Mouse (Mus musculus) hindbrain, embryonic 13.5 days (tissue): ENCODE results near the gene Braf. TPM values are rescaled to one million over a fixed set of nuclear protein-coding genes. Genes with fewer than 3 reads are reported as not detected.
"Not testable (repeated sequence)": the region's sequence is repeated elsewhere in the genome, so short reads cannot be mapped to it uniquely, and the experiment has no call there.

Experiments used
- ATAC-seq: fragments of 200-750 bp; cut with Nextera tagmentation; 2 replicates; pipeline ENCODE4 v1.8.0; 2017; ENCODE audit warnings: moderate TSS enrichment; ENCODE audit not compliant: low FRiP score
- H3K27ac ChIP-seq: fragments of 300-500 bp; sonication (generic); 2 replicates; pipeline ENCODE4 v1.5.1; 2015; ENCODE audit warnings: inconsistent platforms, mild to moderate bottlenecking, moderate library complexity
- H3K27me3 ChIP-seq: fragments of 300-500 bp; sonication (generic); 2 replicates; pipeline ENCODE4 v1.6.1; 2015; ENCODE audit warnings: mild to moderate bottlenecking, inconsistent platforms
- H3K36me3 ChIP-seq: fragments of 300-500 bp; sonication (generic); 2 replicates; pipeline ENCODE4 v1.6.1; 2015; ENCODE audit warnings: mild to moderate bottlenecking, inconsistent platforms
- H3K4me1 ChIP-seq: fragments of 300-500 bp; sonication (generic); replicated peaks from 2 replicates; pipeline ENCODE4 v1.6.1; 2015; ENCODE audit warnings: inconsistent platforms
- H3K4me2 ChIP-seq: fragments of 300-500 bp; sonication (generic); 2 replicates; pipeline ENCODE4 v1.6.1; 2015; ENCODE audit warnings: inconsistent platforms, mild to moderate bottlenecking, moderate library complexity
- H3K4me3 ChIP-seq: fragments of 300-500 bp; sonication (generic); 2 replicates; pipeline ENCODE4 v1.5.1; 2015; ENCODE audit warnings: mild to moderate bottlenecking, inconsistent platforms
- H3K9ac ChIP-seq: fragments of 300-500 bp; sonication (generic); 2 replicates; pipeline ENCODE4 v1.6.1; 2015; ENCODE audit warnings: mild to moderate bottlenecking, inconsistent platforms
- H3K9me3 ChIP-seq: fragments of 300-500 bp; sonication (generic); 2 replicates; pipeline ENCODE4 v1.6.1; 2016; ENCODE audit warnings: inconsistent platforms
- WGBS: fragments of 180-500 bp; shearing (Covaris S2); methylation state at CpG from one replicate; pipeline ENCODE4 v1.1.7; 2015; 5-methylcytosine and 5-hydroxymethylcytosine counted together
- polyA plus RNA-seq: library from polyadenylated mRNA; unstranded; fragments of >200 nt; fragmentation: Nextera tagmentation; extraction: Ambion mirVana; gene quantifications from 2 replicates; pipeline ENCODE4 v1.2.1, GENCODE M21; 2015

Gene Braf
- polyA plus RNA-seq, 1 experiment from 2014 or later, result 24.0 TPM

DNA sequence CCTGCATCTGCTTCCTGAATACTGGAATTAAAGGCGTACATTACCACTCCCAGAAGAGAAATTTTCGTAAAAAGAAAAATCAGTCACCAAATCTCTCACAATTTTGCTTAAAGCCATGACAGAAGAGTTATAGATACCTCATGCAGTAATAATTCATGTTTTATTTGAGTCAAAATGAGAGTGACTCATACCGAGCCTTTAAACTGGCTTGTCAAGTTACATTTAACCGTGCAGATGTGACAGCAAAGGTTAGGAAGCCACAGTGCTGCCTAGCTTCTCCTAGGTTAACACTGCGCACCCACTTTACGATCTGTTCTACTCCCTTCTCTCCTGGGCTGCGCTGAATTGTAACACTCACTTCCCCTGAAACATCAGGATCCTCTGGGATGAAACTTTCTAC is 10.9 kb downstream of the Braf start:
- Histone ChIP-seq H3K4me1 (peaks cover 9% of the 10 kb centered on the region; the same call in 1 of the 2 replicates), H3K4me2 (no peak overlapping the region), H3K36me3 (no peaks in the 10 kb centered on the region), H3K9me3 (no peaks in the 10 kb centered on the region), H3K27me3 (no peaks in the 10 kb centered on the region), H3K4me3 (no peak overlapping the region), H3K9ac (no peak overlapping the region), H3K27ac (no peak overlapping the region)
- WGBS, result 84% methylated on average over 7 of the region's 7 CpGs
- no peak for ATAC-seq

DNA sequence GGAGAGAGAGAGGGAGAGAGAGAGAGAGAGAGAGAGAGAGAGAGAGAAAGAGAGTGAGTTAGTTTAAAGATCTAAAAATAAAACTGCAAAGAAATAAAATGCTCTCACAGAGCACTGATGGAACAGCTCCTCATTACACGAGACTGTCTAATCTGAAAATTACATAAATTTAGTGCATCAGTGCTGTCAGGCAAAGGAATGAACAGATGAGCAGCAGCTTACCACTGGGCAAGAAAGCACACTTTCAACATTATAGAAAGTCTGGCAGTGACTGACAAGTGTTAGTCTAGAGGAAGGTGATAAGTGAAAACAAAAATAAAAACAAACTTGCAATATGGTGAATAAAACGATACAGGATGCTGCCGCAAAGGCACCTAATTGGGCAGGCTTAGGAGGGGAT is 11.9 kb downstream of the Braf start:
- H3K9me3 ChIP-seq, result no peaks in the 10 kb centered on the region
- WGBS, result 90% methylated on average over 3 of the region's 3 CpGs
- no peaks in the 10 kb centered on the region for H3K36me3 ChIP-seq
- H3K4me1 ChIP-seq, result 0 out of 2 replicates have a peak, but pooled peaks cover 3% of the 10 kb centered on the region
- no peaks in the 10 kb centered on the region for H3K27me3 ChIP-seq
- no peak overlapping the region for H3K4me3 ChIP-seq
- H3K9ac ChIP-seq, result no peak overlapping the region
- no peak overlapping the region for H3K4me2 ChIP-seq
- no peak for ATAC-seq
- H3K27ac ChIP-seq, result no peak overlapping the region

DNA sequence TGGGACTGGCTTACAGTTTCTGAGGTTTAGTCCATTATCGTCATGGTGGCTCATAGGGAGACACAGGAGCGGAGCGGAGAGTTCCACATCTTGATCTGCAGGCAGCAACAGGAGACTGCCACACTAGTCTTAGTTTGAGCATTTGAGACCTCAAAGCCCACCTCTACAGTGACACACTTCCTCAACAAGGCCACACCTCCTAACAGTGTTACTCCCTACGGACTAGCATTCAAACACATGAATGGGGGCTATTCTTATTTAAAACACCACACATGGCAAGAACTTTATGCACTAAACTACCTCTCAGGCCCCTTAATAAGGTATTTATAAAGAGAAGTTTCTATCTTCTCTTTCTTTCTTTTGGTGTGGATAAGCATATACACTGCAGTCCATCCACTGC is 19.6 kb downstream of the Braf start:
- Histone ChIP-seq H3K4me3 (no peak overlapping the region), H3K36me3 (no peaks in the 10 kb centered on the region), H3K27me3 (no peaks in the 10 kb centered on the region), H3K4me2 (no peak overlapping the region), H3K27ac (no peak overlapping the region), H3K9ac (no peak overlapping the region), H3K4me1 (no peaks in the 10 kb centered on the region), H3K9me3 (no peaks in the 10 kb centered on the region)
- ATAC-seq, result no peak
- 93% methylated on average over 4 of the region's 4 CpGs for WGBS

DNA sequence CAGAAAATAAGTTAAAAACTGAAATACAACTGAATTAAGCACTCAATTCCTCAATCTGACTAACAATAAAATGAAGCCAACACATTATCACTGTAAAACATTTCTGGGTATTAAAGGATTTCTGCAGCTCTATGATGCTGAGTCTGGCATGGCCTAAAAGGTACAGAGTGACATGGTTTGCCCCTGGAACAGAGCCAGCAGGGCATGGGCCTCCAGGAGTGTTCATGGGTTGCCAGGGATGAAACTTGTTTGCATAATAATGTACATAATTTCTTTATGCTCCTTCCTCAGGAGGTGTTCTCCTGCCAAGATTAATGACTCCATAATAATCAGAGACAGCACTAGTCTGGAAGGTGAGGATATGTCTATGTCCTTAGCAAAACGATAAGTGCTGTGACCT is 32.1 kb downstream of the Braf start:
- no peak overlapping the region for H3K4me3 ChIP-seq
- H3K27me3 ChIP-seq, result no peaks in the 10 kb centered on the region
- H3K4me1 ChIP-seq, result no peaks in the 10 kb centered on the region
- 67% methylated on average over 1 of the region's 1 CpGs for WGBS
- no peaks in the 10 kb centered on the region for H3K36me3 ChIP-seq
- no peak for ATAC-seq
- H3K27ac ChIP-seq, result no peak overlapping the region
- no peaks in the 10 kb centered on the region for H3K9me3 ChIP-seq
- no peak overlapping the region for H3K9ac ChIP-seq
- no peak overlapping the region for H3K4me2 ChIP-seq

DNA sequence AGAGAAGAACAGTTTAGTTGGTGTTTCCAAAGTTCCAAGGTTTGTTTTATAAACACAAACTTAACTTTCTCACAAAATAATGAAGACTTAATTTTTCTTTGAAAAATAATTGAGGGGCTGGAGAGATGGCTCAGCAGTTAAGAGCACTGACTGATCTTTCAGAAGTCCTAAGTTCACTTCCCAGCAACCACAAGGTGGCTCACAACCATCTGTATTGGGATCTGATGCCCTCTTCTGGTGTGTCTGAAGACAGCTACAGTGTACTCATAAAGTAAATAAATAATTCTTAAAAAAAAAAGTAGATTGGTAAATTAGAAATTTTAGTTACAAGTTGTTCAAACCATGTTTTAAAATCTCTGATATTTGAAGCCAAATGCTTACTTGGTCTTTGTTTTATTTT is 38.4 kb downstream of the Braf start:
- H3K4me3 ChIP-seq, ATAC-seq, H3K4me2 ChIP-seq, H3K27me3 ChIP-seq, H3K9ac ChIP-seq, H3K36me3 ChIP-seq, H3K27ac ChIP-seq, H3K4me1 ChIP-seq, H3K9me3 ChIP-seq: not testable (repeated sequence)

DNA sequence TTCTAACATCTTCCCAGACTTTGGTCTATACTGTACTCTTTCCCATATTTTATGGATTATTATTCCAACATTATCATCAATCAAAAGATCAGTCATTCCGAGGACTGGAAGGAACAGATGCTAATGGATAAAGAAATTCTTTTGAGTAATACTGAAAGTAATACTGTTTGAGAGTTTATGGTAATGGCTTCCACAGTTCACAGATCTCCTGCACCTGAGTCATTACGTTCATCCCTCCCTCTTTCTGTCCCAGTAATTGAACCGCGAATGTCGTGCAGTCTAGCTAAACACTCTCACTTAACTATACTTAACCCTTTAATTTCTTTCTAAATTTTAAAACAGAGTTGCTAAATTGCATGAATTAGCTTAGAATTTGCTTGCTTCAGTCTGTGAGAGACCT is 43.5 kb downstream of the Braf start:
- WGBS, result 58% methylated on average over 5 of the region's 5 CpGs
- no peaks in the 10 kb centered on the region for H3K9me3 ChIP-seq
- ATAC-seq, result no peak
- H3K4me1 ChIP-seq, result peaks cover 5% of the 10 kb centered on the region
- no peak overlapping the region for H3K27ac ChIP-seq
- H3K27me3 ChIP-seq, result no peaks in the 10 kb centered on the region
- peaks cover 19% of the 10 kb centered on the region for H3K36me3 ChIP-seq
- H3K9ac ChIP-seq, result no peak overlapping the region
- H3K4me2 ChIP-seq, result no peak overlapping the region
- H3K4me3 ChIP-seq, result no peak overlapping the region

DNA sequence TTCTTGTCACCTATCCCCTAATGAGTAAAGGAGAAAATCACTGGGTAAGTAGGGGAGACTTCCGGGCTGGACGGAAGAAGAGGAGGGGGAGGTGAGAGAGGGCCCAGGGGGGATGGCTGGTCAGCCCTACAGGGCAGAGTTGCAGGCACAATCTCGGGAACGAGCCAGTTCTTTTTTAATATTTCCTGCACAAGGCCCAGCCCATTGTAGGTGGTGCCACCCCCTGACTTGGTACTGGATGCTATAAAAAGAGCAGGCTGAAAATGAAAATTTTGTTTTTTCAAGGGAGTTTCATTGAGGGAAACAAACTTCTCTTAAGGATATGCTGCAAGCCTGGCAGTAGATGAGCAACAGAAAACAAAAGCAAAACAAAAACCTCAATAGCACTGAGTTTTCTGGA is 44.7 kb downstream of the Braf start:
- no peak overlapping the region for H3K4me3 ChIP-seq
- H3K27ac ChIP-seq, result no peak overlapping the region
- H3K9me3 ChIP-seq, result no peaks in the 10 kb centered on the region
- no peak for ATAC-seq
- no peak overlapping the region for H3K4me2 ChIP-seq
- H3K4me1 ChIP-seq, result peaks cover 5% of the 10 kb centered on the region
- no peak overlapping the region; the same call in 1 of the 2 replicates for H3K9ac ChIP-seq
- H3K36me3 ChIP-seq, result peaks cover 26% of the 10 kb centered on the region
- WGBS, result 21% methylated on average over 4 of the region's 4 CpGs
- no peaks in the 10 kb centered on the region for H3K27me3 ChIP-seq

DNA sequence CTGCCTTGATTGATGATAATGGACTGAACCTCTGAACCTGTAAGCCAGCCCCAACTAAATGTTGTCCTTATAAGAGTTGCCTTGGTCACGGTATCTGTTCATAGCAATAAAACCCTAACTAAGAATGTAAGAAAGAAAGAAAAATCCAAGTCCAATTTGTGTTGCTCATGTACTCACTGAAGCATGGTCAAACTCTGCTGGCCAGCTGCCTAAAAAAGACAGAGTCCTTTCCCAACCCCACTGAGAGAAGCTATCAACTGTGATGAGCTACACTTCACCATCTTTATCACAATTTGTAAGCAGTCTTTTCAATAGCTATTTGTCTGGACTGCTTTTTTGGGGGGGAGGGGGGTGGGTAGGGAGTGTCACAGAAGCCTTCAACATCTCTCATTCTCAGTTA is 47.0 kb downstream of the Braf start:
- peaks cover 30% of the 10 kb centered on the region for H3K36me3 ChIP-seq
- no peaks in the 10 kb centered on the region for H3K27me3 ChIP-seq
- peaks cover 5% of the 10 kb centered on the region for H3K4me1 ChIP-seq
- H3K9me3 ChIP-seq, result no peaks in the 10 kb centered on the region
- no peak for ATAC-seq
- no peak overlapping the region for H3K4me2 ChIP-seq
- no peak overlapping the region for H3K27ac ChIP-seq
- H3K4me3 ChIP-seq, result no peak overlapping the region
- no peak overlapping the region for H3K9ac ChIP-seq
- 94% methylated on average over 1 of the region's 1 CpGs for WGBS

DNA sequence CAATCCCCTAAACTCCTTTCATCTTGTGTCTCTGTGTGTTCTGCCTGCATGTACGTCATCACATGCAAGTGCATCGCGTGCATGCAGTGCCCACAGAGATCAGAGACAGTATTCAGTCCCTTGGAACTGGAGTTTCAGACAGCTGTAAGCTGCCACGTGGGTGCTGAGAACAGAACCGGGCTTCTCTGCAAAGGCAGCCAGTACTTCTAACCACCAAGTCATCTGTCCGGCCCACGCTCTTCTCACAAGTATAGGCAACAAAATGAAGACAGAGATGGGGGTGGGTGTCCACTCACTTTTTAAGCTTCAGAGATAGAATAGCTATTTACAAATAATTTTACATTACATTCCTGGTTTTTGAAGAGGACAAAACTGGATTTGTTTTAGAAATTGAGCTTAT is 50.2 kb downstream of the Braf start:
- H3K27me3 ChIP-seq, result no peaks in the 10 kb centered on the region
- no peak overlapping the region for H3K4me3 ChIP-seq
- no peaks in the 10 kb centered on the region for H3K4me1 ChIP-seq
- H3K27ac ChIP-seq, result no peak overlapping the region
- no peak for ATAC-seq
- no peak overlapping the region for H3K9ac ChIP-seq
- no peak overlapping the region for H3K4me2 ChIP-seq
- 91% methylated on average over 7 of the region's 7 CpGs for WGBS
- peaks cover 39% of the 10 kb centered on the region for H3K36me3 ChIP-seq
- no peaks in the 10 kb centered on the region for H3K9me3 ChIP-seq

DNA sequence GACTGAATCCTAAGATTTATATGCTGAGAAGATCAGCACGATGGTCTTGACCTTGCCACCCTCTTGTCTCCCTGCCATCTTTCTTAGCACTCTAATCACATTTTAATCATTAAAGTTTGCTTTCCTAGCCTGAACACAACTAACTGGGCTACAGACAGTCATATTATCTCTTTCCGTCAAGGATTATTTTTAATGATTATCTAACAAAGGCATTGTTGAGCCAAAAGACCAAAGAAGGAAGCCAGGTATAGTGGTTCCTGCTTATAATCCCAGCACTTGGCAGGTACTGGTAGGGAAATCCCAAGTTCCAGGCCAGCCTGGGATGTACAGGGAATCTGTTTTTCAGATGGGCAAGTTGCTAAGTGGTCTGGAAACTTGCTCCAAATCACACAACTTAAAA is 114.0 kb downstream of the Braf start:
- ATAC-seq, result no peak
- WGBS, result 95% methylated on average over 2 of the region's 2 CpGs

DNA sequence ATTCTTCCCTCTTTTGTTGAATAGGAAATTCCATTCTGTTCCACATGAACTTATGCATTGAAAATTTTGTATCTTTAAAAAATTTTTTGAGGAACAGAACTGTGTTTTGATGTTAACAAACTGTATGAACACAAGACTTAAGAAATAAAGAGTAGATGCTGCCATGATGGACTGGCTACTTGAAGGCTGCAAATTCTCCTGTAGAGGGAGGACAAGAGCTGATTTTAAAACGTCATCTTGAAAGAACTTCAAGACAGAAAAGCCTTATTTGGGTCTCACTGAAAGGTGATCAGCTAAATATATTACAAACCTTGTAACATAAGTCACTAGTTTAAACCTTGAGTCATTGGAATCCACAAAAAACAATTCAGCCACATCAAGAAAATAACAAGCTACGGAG is 115.1 kb downstream of the Braf start:
- no peak overlapping the region for H3K4me3 ChIP-seq
- H3K9me3 ChIP-seq, result no peaks in the 10 kb centered on the region
- 76% methylated on average over 2 of the region's 2 CpGs for WGBS
- ATAC-seq, result no peak
- H3K36me3 ChIP-seq, result peaks cover 36% of the 10 kb centered on the region
- H3K9ac ChIP-seq, result no peak overlapping the region
- H3K27ac ChIP-seq, result no peak overlapping the region
- H3K4me2 ChIP-seq, result no peak overlapping the region
- H3K4me1 ChIP-seq, result no peaks in the 10 kb centered on the region
- H3K27me3 ChIP-seq, result no peaks in the 10 kb centered on the region

More for the DNA sequence above, 114.0 kb downstream of the Braf start:
- Histone ChIP-seq H3K27ac (no peak overlapping the region), H3K36me3 (peaks cover 46% of the 10 kb centered on the region), H3K9ac (no peak overlapping the region), H3K4me3 (no peak overlapping the region), H3K27me3 (no peaks in the 10 kb centered on the region), H3K4me2 (no peak overlapping the region), H3K9me3 (no peaks in the 10 kb centered on the region), H3K4me1 (no peaks in the 10 kb centered on the region)

DNA sequence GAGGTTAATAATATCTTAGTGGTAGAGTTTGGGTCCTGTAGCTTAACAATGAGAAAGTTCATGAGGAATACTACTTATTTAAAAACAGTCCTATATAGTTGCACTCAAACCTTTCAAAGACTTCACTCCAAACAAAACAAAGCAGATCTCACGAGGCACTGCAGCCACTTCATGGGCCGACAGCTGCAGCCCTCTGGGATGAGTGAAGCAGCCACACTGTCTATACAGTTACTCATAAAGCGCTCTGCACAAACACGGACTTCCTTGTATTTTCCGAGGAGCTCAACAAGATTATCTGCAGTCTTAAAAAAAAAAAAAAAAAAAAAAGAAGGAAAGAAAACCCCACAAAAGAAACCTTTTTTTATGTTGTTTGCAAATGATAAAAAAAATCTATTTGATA is 117.9 kb downstream of the Braf start:
- Histone ChIP-seq H3K9me3 (no peaks in the 10 kb centered on the region), H3K36me3 (peaks cover 29% of the 10 kb centered on the region), H3K9ac (no peak overlapping the region), H3K27me3 (no peaks in the 10 kb centered on the region), H3K4me3 (no peak overlapping the region), H3K27ac (no peak overlapping the region; the same call in 1 of the 2 replicates), H3K4me1 (no peaks in the 10 kb centered on the region), H3K4me2 (no peak overlapping the region)
- ATAC-seq, result no peak
- 77% methylated on average over 5 of the region's 5 CpGs for WGBS

DNA sequence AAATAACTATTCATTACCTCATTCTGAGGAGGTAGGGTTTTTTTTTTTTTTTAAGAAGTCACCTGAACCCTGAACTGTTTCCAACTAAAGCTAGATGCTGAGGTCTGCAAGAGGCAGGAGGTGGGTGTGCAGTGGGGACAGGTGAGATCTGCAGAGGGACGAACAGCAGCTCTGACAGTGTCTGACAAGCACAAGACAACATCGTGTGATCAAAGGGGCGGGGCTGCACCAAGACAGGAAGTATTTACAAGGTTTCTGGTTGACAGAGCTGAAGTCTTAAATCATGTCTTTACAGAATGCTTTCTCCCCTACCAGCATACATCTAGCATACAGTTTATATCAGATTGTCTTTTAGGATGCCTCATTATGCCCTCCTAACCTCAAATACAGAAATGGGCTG is 118.4 kb downstream of the Braf start:
- ATAC-seq, result no peak
- Histone ChIP-seq H3K4me2 (no peak overlapping the region), H3K36me3 (peaks cover 29% of the 10 kb centered on the region), H3K27me3 (no peaks in the 10 kb centered on the region), H3K27ac (no peak overlapping the region), H3K4me3 (no peak overlapping the region), H3K4me1 (no peaks in the 10 kb centered on the region), H3K9me3 (no peaks in the 10 kb centered on the region), H3K9ac (no peak overlapping the region)
- 81% methylated on average over 3 of the region's 3 CpGs for WGBS

DNA sequence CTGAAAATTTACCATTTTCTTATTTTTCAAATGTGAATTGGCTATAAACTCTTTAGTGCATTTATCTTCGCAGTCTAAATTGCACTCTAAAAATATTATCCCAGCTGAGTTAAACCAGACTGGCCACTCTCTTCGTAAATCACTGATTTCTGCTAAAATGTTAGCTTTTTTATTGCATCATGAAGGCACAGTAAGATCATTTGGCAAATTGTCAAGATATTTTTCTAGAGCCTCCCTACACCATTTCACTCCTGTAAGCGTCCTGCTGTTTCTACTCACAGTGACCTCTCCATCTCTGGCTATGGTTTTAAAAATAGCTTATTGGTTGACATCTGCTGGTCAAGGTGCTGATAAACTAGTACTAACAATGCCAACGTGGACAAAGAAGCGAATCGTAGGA is 119.2 kb downstream of the Braf start:
- H3K9ac ChIP-seq, result no peak overlapping the region
- no peaks in the 10 kb centered on the region for H3K4me1 ChIP-seq
- ATAC-seq, result no peak
- H3K36me3 ChIP-seq, result peaks cover 31% of the 10 kb centered on the region
- no peak overlapping the region for H3K4me2 ChIP-seq
- H3K9me3 ChIP-seq, result no peaks in the 10 kb centered on the region
- no peaks in the 10 kb centered on the region for H3K27me3 ChIP-seq
- H3K27ac ChIP-seq, result no peak overlapping the region
- WGBS, result 92% methylated on average over 6 of the region's 6 CpGs
- H3K4me3 ChIP-seq, result no peak overlapping the region
